Mouse (Mus musculus): ENCODE results near the gene Tbc1d1. TPM values are rescaled to one million over a fixed set of nuclear protein-coding genes. Genes with fewer than 3 reads are reported as not detected.

Tbc1d1 gene
- total and polyA plus RNA-seq, 3 experiments: 26.0 to 38.6 (median 31.9) TPM

GRCm38 (mm10) chr5:64342138-64342537 lies 186.0 kb downstream of the Tbc1d1 start:
- Histone ChIP-seq H3K36me3 (replicated peaks in 1 of 2; ENCODE audit: control insufficient read depth in 1 of 2, insufficient read depth in 1 of 2, low read length in 1 of 2) (peaks cover 18 to 92% of the 10 kb centered on the region in 2 experiments), H3K79me2 (replicated peaks; ENCODE audit: control insufficient read depth, extremely low read depth, insufficient read depth, poor library complexity, severe bottlenecking) (no peaks in the 10 kb centered on the region), H3K27me3 (replicated peaks) (no peaks in the 10 kb centered on the region), H3K4me1 (ENCODE audit: control insufficient read depth in 1 of 2, insufficient read depth in 2 of 2) (peaks cover 0 to 24% of the 10 kb centered on the region in 2 experiments; a peak in 2 of 4 replicates), H3K9me3 (replicated peaks; ENCODE audit: low read length) (no peaks in the 10 kb centered on the region), H3K9ac (ENCODE audit: insufficient read depth, low read depth) (no peak overlapping the region), H3K4me3 (replicated peaks in 1 of 3; ENCODE audit: low read depth in 2 of 3, low read length in 2 of 3, poor library complexity in 1 of 3) (no peak overlapping the region), H3K4me2 (ENCODE audit: insufficient read depth, low read depth, poor library complexity, severe bottlenecking) (no peak overlapping the region), H3K27ac (ENCODE audit: insufficient read depth, low read depth) (no peak overlapping the region)
- in situ Hi-C loops (cut with MboI; ENCODE audit: low pct_ligation_motif_present, low pct_unique_long_range_greater_than_20kb, low sequenced_read_pairs) (no loop called here), dilution Hi-C loops (cut with MboI; ENCODE audit: extremely low pct_ligation_motif_present, extremely low pct_unique_long_range_greater_than_20kb, low sequenced_read_pairs) (no loop called here)
- TF ChIP-seq JUN (IDR thresholded peaks at IDR 0.05; ENCODE audit: insufficient read depth, low read depth, low read length) (no peak), KAT2A (IDR thresholded peaks at IDR 0.05; ENCODE audit: insufficient replicate concordance, low read length) (no peak), MXI1 (IDR thresholded peaks at IDR 0.05; ENCODE audit: low read depth, low read length) (no peak), ELF1 (IDR thresholded peaks at IDR 0.05; ENCODE audit: low read depth, low read length) (no peak), GABPA (IDR thresholded peaks at IDR 0.05; ENCODE audit: insufficient replicate concordance, low read depth, low read length) (no peak), CTCF (conservative IDR thresholded peaks at IDR 0.05 in 1 of 2, IDR thresholded peaks at IDR 0.05 in 1 of 2; ENCODE audit: low read depth in 2 of 2, low read length in 2 of 2) (no peak), MAFK (IDR thresholded peaks at IDR 0.05; ENCODE audit: insufficient replicate concordance, low read length) (no peak), POLR2A (IDR thresholded peaks at IDR 0.05; ENCODE audit: low read depth, low read length) (no peak), SMC3 (IDR thresholded peaks at IDR 0.05; ENCODE audit: low read depth, low read length) (no peak), EP300 (IDR thresholded peaks at IDR 0.05; ENCODE audit: low read length) (no peak), ZNF384 (IDR thresholded peaks at IDR 0.05; ENCODE audit: low read depth, low read length) (no peak), UBTF (IDR thresholded peaks at IDR 0.05; ENCODE audit: low read depth, low read length) (no peak), RCOR1 (conservative IDR thresholded peaks at IDR 0.05; ENCODE audit: low read depth, low read length) (no peak), USF2 (conservative IDR thresholded peaks at IDR 0.05; ENCODE audit: low read depth, low read length) (no peak), NRF1 (IDR thresholded peaks at IDR 0.05; ENCODE audit: low read depth, low read length) (no peak), PAX5 (IDR thresholded peaks at IDR 0.05; ENCODE audit: low read length) (no peak), USF1 (IDR thresholded peaks at IDR 0.05; ENCODE audit: low read depth, low read length) (no peak), JUND (conservative IDR thresholded peaks at IDR 0.05; ENCODE audit: low read depth, low read length) (no peak), E2F4 (IDR thresholded peaks at IDR 0.05; ENCODE audit: insufficient replicate concordance, low read depth, low read length) (no peak), SIN3A (IDR thresholded peaks at IDR 0.05; ENCODE audit: low read length) (no peak)
- DNase-seq (ENCODE audit: extremely low read depth): no peak

DNA sequence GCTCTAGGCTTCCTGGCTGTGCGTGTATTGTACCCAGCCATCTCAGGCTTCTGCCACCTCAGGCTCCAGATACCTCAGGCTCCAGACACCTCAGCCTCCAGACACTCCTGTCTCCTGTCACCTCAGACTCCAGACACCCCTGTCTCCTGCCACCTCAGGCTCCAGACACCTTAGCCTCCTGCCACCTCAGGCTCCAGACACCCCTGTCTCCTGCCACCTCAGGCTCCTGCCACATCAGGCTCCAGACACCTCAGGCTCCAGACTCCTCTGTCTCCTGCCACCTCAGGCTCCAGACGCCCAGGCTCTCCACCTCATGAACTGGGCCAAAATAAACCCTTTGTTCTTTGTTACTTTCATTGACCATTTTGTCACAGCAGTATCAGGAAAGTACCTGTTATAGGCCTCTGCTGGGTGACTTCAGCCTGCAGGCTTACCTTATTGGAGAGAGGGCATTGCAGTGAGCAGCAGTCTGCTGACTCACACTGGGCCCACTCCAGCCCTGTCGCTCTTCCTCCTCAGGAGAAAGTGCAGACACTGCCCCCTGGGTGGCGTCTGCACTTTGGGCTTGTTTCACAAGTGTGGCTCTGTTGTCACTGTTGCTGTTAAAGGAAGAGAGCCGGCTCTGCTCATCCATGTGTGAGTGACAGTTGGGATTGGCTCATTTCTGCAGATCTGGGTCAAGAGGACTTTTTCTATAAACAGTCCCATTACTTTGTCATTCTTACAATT lies 188.0 kb downstream of the Tbc1d1 start:
- DNase-seq (ENCODE audit: extremely low read depth): peak; percentile 28
- in situ Hi-C loops (cut with MboI; ENCODE audit: low pct_ligation_motif_present, low pct_unique_long_range_greater_than_20kb, low sequenced_read_pairs) (no loop called here), dilution Hi-C loops (cut with MboI; ENCODE audit: extremely low pct_ligation_motif_present, extremely low pct_unique_long_range_greater_than_20kb, low sequenced_read_pairs) (no loop called here)
- Histone ChIP-seq H3K4me3 (replicated peaks in 1 of 3; ENCODE audit: low read depth in 2 of 3, low read length in 2 of 3, poor library complexity in 1 of 3) (no peak overlapping the region), H3K4me2 (ENCODE audit: insufficient read depth, low read depth, poor library complexity, severe bottlenecking) (no peak overlapping the region), H3K9ac (ENCODE audit: insufficient read depth, low read depth) (no peak overlapping the region), H3K9me3 (replicated peaks; ENCODE audit: low read length) (no peaks in the 10 kb centered on the region), H3K79me2 (replicated peaks; ENCODE audit: control insufficient read depth, extremely low read depth, insufficient read depth, poor library complexity, severe bottlenecking) (no peaks in the 10 kb centered on the region), H3K27me3 (replicated peaks) (no peaks in the 10 kb centered on the region), H3K27ac (ENCODE audit: insufficient read depth, low read depth) (no peak overlapping the region), H3K36me3 (replicated peaks in 1 of 2; ENCODE audit: control insufficient read depth in 1 of 2, insufficient read depth in 1 of 2, low read length in 1 of 2) (peaks cover 18 to 90% of the 10 kb centered on the region in 2 experiments), H3K4me1 (ENCODE audit: control insufficient read depth in 1 of 2, insufficient read depth in 2 of 2) (peaks cover 0 to 24% of the 10 kb centered on the region in 2 experiments; a peak in 2 of 4 replicates)
- peak in 1 of 2 experiments; percentile 29; a peak in 1 of 4 replicates for TF ChIP-seq CTCF (conservative IDR thresholded peaks at IDR 0.05 in 1 of 2, IDR thresholded peaks at IDR 0.05 in 1 of 2; ENCODE audit: low read depth in 2 of 2, low read length in 2 of 2)
- TF ChIP-seq ZC3H11A (IDR thresholded peaks at IDR 0.05; ENCODE audit: low read depth, low read length): no peak
- TF ChIP-seq USF1 (IDR thresholded peaks at IDR 0.05; ENCODE audit: low read depth, low read length): no peak
- no peak for TF ChIP-seq JUN (IDR thresholded peaks at IDR 0.05; ENCODE audit: insufficient read depth, low read depth, low read length)
- no peak for TF ChIP-seq NELFE (IDR thresholded peaks at IDR 0.05; ENCODE audit: low read depth, low read length)
- TF ChIP-seq MEF2A (IDR thresholded peaks at IDR 0.05; ENCODE audit: borderline replicate concordance, low read depth, low read length): no peak
